Mouse (Mus musculus): Measurements from ENCODE around the gene Tmem267.

- TF ChIP-seq HCFC1 (IDR thresholded peaks at IDR 0.05; ENCODE audit: borderline replicate concordance, insufficient read depth, low read length) (no peak), MAFK (IDR thresholded peaks at IDR 0.05; ENCODE audit: insufficient read depth, low read depth, low read length) (peak; percentile 47; the same call in 1 of the 2 replicates), ZNF384 (IDR thresholded peaks at IDR 0.05; ENCODE audit: low read depth, low read length) (no peak)
Measured at GRCm38 (mm10) chr13:119461900-119462595, 25.8 kb upstream of the Tmem267 start.

All from ES-E14 (cell line).